Mouse (Mus musculus) duodenum, adult 2 months (tissue): ENCODE measurements around the gene Ap1s3. TPM values are rescaled to one million over a fixed set of nuclear protein-coding genes. Genes with fewer than 3 reads are reported as not detected.

Source experiments
- polyA plus RNA-seq: library from polyadenylated mRNA; depleted of rRNA; stranded (reverse); fragments of >200 nt; gene quantifications from 2 replicates; pipeline ENCODE4 v1.2.3, GENCODE M21; 2012; ENCODE audit warnings: low replicate concordance; rRNA removed

Gene Ap1s3
- 33.8 and 72.1 TPM in 2 replicates for polyA plus RNA-seq

DNA sequence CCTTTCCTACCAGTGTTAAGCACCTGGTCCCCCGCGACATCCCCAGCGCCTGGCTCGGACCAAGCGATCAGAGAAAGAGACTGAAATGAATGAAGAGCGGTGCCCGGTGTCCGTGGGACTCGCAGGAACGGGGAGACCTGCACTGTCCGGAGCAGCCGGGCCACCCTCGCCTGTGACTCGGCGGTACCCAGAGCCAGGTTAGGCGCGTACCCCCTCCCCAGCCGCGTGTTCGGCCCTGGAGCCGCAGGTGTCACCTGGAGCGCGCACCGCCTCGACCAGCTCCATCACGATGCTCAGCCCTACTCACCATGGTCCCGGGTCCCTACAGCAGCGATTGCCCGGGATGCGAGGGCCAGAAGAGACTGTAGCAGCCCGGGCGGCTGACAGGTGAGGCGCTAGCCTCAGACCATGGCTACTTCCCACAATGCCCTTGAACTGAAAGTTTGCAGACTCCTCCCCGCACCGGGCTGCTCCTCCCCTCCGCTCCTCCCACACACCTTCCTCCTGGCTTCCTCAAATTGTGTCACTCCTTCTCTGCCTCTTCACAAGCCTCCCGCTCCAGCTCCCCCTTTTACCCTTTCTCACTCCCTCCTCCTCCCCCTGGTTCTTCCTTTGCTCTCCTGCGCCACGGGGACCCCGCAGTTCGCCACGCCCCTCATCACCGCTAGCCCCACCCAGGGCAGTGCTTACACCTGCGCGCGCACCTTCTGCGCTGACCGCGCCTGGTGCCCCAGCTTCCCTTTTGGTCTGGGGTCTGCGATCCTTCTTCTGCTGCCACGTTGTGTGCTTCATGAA lies at the start of gene Ap1s3:
TSS of gene Ap1s3 (minus strand) at position 430 of the 795 bp plus-strand sequence.

Other genes starting within 250 kb of the Ap1s3 start
- 0.43 and 0.84 TPM in 2 replicates for gene Scg2, start 231.9 kb downstream of the Ap1s3 start, polyA plus RNA-seq
- gene Mrpl44, start 104.0 kb upstream of the Ap1s3 start, polyA plus RNA-seq: 4.5 and 7.7 TPM in 2 replicates
- gene Wdfy1, start 104.2 kb upstream of the Ap1s3 start, polyA plus RNA-seq: 33.6 and 40.3 TPM in 2 replicates
- 3.9 and 5.9 TPM in 2 replicates for gene Serpine2, start 189.2 kb upstream of the Ap1s3 start, polyA plus RNA-seq